Mouse (Mus musculus): ENCODE data around the gene Eepd1.

The Eepd1 gene

DNA sequence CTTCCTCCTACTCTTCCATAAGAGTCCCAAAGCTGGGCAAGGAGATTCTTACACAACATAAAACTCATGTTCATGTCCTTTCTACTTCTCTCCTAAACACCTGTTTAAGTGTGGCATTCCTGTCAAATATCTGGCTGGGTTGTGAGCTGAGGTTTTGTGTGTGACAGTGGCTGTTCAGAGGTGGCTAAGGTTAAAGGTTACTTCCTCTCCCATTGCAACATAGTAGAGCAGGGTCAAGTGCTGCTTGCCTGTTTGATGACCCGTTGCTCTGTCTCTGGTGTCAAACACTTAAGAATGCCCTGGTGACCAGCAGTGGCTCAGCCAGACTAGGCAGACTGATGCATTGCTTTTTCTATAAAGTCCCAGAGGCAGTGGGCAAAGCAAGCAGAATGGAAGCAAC lies 104.3 kb downstream of the Eepd1 start:
- no peak for DNase-seq

DNA sequence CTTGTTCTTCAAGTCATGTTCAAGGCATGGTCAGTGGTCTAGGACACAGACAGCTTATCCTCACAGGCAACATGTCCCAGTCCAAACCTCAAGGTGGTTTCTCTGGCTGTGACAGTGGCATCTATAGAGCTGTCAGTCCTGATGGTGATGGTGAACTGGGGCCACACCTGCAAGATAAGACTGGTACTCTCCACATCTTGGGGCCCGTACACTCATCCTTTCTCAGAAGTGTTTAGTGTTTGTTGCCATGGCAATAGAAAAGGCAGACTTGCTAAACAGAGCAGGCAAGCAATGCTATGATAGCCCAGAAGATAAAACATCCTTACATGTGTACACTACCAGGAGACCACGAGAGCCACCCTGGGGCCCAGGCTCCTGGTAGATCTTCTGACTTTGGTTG lies 107.2 kb downstream of the Eepd1 start:
- DNase-seq, result no peak

DNA sequence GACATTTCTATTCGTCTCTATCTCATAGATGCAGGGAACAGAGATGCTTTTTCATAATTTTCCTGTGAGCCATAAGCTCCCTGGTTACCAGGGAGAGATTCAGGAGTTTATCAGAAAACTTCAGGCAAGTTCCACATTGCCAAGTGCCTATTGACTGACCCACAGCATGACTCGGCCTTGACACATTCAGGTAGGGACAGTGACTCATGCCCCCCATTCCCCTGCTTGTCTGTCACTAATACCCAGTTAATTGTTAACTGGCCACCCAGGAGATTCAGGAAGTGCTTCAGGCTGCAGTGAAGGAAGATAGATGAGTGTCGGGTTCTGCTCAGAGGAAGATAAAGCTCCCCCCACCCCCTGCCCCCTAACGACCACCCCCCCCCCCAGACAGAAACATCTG lies 109.4 kb downstream of the Eepd1 start:
- no peak for DNase-seq

DNA sequence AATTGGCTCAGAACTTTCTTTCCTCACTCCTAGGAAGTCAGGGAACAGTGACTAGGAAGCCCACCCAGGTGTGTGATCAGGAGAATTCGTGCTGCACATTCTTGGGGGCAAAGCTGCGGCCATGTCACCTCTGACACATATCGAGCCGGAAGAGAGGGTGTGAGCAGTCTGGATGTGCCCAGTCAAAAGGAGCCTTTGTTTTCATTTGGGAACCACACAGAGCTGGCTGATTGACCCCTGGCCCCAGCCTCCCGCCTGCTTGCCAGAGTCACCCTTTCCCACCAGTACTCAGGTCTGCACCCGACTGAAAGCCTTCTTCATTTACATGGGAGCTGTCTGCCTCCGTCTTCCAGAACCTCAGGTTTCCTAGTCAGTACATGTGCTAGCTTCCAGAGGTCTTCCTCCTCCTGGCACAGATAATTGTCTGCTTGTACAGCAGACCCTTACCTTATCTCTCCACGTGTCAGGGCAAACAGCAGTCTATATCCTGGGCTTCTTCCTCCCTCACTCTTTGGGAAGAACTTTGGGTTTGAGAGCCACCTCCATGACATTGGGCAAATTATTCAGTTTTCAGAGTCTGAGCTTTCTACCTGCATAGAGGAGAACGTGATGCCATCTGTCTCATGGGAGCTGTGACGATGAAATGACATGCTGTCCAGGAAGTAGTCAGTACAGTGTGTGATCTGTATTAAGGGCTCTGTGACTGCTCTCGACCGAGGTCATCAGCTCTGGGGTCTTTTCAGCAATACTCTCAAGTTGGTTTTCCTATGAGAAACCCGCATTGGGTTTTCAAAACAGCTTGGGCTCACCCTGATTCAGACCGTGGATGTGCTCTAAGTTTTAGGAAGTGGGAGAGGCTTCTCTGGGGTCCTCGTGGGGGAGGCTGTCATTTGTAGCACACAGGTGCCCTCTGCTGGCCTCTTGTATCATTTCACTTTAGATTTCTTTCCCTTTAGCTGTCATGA lies 110.3 kb downstream of the Eepd1 start:
- DNase-seq, result peak; percentile 67

DNA sequence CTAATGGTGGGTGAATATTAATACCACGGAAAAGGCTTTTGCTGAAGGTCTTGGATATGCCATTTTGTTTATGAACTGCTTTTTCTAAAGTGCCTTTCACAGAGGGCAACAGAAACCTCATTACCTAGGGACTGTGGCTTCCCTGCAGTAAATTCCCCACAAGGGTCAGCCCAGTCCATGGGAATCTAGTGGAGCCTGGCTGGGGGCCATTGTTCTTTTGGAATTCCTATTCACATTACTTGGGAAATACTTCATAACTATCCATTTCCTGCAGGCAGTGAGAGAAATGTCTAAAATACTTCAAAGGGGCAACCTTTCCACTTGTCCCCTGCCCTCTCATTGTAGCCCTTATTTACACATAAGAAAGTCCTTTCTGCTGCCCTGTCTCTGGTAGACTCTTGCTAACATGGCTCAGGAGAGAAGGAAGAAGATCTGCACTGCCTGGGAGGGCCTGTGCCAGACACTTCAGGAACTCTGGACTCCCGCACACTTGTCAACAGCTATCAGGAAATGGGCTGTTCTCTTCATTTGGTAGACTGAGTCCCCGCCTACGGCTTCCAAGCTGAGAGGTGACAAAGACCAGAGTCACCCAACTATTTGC lies 111.1 kb downstream of the Eepd1 start:
- DNase-seq, result peak; percentile 68

DNA sequence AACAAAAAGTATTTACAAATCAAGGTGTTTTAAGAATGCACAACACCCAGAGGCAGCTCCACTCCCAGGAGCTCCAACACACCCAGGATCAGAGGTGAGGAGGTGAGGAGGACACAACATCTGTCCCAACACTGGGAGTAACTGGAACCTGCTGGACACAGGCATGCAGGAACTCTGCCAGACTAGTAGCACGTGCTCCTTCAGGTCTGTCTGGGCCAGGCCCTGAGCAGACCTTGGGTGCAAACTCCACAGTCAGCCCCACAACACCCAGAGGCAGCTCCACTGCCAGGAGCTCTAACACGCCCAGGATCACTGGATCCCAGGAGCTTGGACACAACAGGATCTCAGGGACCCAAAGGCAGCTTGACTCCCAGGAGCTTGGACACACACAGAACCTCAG lies 143.4 kb downstream of the Eepd1 start:
- DNase-seq, result no peak

DNA sequence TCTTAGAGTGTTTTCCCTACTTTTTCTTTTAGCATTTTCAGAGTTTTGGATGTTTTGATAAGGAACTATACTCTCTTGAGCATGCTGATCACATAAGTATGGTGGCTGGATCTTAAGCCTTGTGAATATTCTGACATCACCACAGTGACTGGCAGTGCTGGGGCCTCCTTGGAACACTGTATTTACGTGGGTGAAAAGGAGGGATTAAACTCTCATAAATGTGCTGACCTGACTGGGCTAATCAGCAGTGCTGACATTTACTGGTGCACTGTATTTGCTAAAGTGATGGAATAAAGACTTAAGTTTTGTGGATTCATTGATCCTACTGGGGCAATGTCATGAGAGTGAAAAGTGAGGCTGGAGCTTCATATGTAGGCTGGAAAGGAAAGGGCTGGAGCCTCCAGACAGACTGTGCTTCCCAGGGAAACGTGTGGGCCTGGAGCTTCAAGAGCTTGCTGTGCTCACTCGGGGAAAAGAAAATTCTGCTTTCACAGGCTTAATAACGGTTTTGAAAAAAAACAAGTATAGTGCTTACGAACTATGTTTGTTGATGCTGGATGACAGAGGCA lies 148.3 kb downstream of the Eepd1 start:
- DNase-seq, result no peak

All from lung, postnatal 10 days (tissue).